Mouse (Mus musculus): ENCODE measurements around the gene Arid2.
"Not testable (repeated sequence)": the region's sequence is repeated elsewhere in the genome, so short reads cannot be mapped to it uniquely, and the experiment has no call there.

Gene Arid2

GRCm38 (mm10) chr15:96287369-96287975 lies at the start of gene Arid2:
Gene Arid2, plus strand, starts transcription at chr15:96287518.
- DNase-seq (ENCODE audit: low read depth, low spot score) = no peak

- no peak for DNase-seq (ENCODE audit: low read depth, low spot score)
Observed at GRCm38 (mm10) chr15:96238071-96238470, 49.2 kb upstream of the Arid2 start.

- DNase-seq (ENCODE audit: low read depth, low spot score) = no peak
Observed at GRCm38 (mm10) chr15:96244171-96244570, 43.1 kb upstream of the Arid2 start.

GRCm38 (mm10) chr15:96244715-96245114 lies 42.6 kb upstream of the Arid2 start:
- not testable (repeated sequence) for DNase-seq (ENCODE audit: low read depth, low spot score)

- no peak for DNase-seq (ENCODE audit: low read depth, low spot score)
Observed at GRCm38 (mm10) chr15:96253827-96254226, 33.5 kb upstream of the Arid2 start.

GRCm38 (mm10) chr15:96254356-96254755 lies 33.0 kb upstream of the Arid2 start:
- DNase-seq (ENCODE audit: low read depth, low spot score) = no peak

GRCm38 (mm10) chr15:96257781-96258180 lies 29.5 kb upstream of the Arid2 start:
- no peak for DNase-seq (ENCODE audit: low read depth, low spot score)

GRCm38 (mm10) chr15:96264614-96265013 lies 22.7 kb upstream of the Arid2 start:
- no peak for DNase-seq (ENCODE audit: low read depth, low spot score)

GRCm38 (mm10) chr15:96267933-96268332 lies 19.4 kb upstream of the Arid2 start:
- no peak for DNase-seq (ENCODE audit: low read depth, low spot score)

- DNase-seq (ENCODE audit: low read depth, low spot score) = no peak
Observed at GRCm38 (mm10) chr15:96268610-96269009, 18.7 kb upstream of the Arid2 start.

- DNase-seq (ENCODE audit: low read depth, low spot score) = no peak
Observed at GRCm38 (mm10) chr15:96269402-96269801, 17.9 kb upstream of the Arid2 start.

GRCm38 (mm10) chr15:96270272-96270880 lies 16.9 kb upstream of the Arid2 start:
- DNase-seq (ENCODE audit: low read depth, low spot score) = no peak

GRCm38 (mm10) chr15:96272356-96272755 lies 15.0 kb upstream of the Arid2 start:
- DNase-seq (ENCODE audit: low read depth, low spot score) = no peak

- no peak for DNase-seq (ENCODE audit: low read depth, low spot score)
Observed at GRCm38 (mm10) chr15:96274341-96274740, 13.0 kb upstream of the Arid2 start.

GRCm38 (mm10) chr15:96275198-96275597 lies 12.1 kb upstream of the Arid2 start:
- DNase-seq (ENCODE audit: low read depth, low spot score) = no peak

GRCm38 (mm10) chr15:96275810-96276493 lies 11.4 kb upstream of the Arid2 start:
- no peak for DNase-seq (ENCODE audit: low read depth, low spot score)

- no peak for DNase-seq (ENCODE audit: low read depth, low spot score)
Observed at GRCm38 (mm10) chr15:96277061-96277460, 10.3 kb upstream of the Arid2 start.

- no peak for DNase-seq (ENCODE audit: low read depth, low spot score)
Observed at GRCm38 (mm10) chr15:96281236-96281635, 6.1 kb upstream of the Arid2 start.

GRCm38 (mm10) chr15:96283141-96283540 lies 4.2 kb upstream of the Arid2 start:
- DNase-seq (ENCODE audit: low read depth, low spot score) = no peak

- no peak for DNase-seq (ENCODE audit: low read depth, low spot score)
Observed at GRCm38 (mm10) chr15:96283920-96284431, 3.3 kb upstream of the Arid2 start.

GRCm38 (mm10) chr15:96284711-96285322 lies 2.5 kb upstream of the Arid2 start:
- DNase-seq (ENCODE audit: low read depth, low spot score) = no peak

GRCm38 (mm10) chr15:96285323-96286014 lies 1.8 kb upstream of the Arid2 start:
- DNase-seq (ENCODE audit: low read depth, low spot score) = peak; percentile 74

Data from telencephalon, adult 2 months (tissue).